Mouse (Mus musculus) lung, adult 2 months (tissue): ENCODE results near the gene Meis2. TPM values are rescaled to one million over a fixed set of nuclear protein-coding genes. Genes with fewer than 3 reads are reported as not detected.

ENCODE experiments used
- DNase-seq: peaks from one replicate; pipeline ENCODE4 v3.0.0; 2022
- H3K4me1 ChIP-seq: fragments of 200-500 bp; 2 replicates; pipeline ENCODE4 v1.6.1; 2011; ENCODE audit warnings: low read length; ENCODE audit not compliant: control insufficient read depth, insufficient read depth
- H3K4me3 ChIP-seq: fragments of 200-500 bp; replicated peaks from 2 replicates; pipeline ENCODE3; 2011; ENCODE audit warnings: low read depth, mild to moderate bottlenecking, control low read depth, low read length; ENCODE audit errors: extremely low read depth
- CTCF ChIP-seq: fragments of 200-500 bp; IDR thresholded peaks from 2 replicates; pipeline ENCODE4 v1.5.1; 2011; ENCODE audit warnings: mild to moderate bottlenecking, low read length, control low read depth; ENCODE audit not compliant: insufficient read depth
- POLR2A ChIP-seq: fragments of 200-500 bp; IDR thresholded peaks from 2 replicates; pipeline ENCODE4 v1.6.1; 2011; ENCODE audit warnings: low read depth, mild to moderate bottlenecking, control low read depth, low read length, borderline replicate concordance; ENCODE audit errors: extremely low read depth
- WGBS: fragments of 180-500 bp; shearing (Covaris S2); methylation state at CpG from one replicate; pipeline ENCODE4 v1.1.7; 2018; 5-methylcytosine and 5-hydroxymethylcytosine counted together
- polyA plus RNA-seq: library from polyadenylated mRNA; depleted of rRNA; stranded (reverse); fragments of >200 nt; gene quantifications from 2 replicates; pipeline ENCODE4 v1.2.3, GENCODE M21; 2012

The Meis2 gene
- polyA plus RNA-seq, 1 experiment, result 22.6 TPM

- WGBS, result 75% methylated on average over 9 of the region's 9 CpGs
- no peak for DNase-seq
Observed at GRCm38 (mm10) chr2:115884184-115884583, 181.5 kb downstream of the Meis2 start.

DNA sequence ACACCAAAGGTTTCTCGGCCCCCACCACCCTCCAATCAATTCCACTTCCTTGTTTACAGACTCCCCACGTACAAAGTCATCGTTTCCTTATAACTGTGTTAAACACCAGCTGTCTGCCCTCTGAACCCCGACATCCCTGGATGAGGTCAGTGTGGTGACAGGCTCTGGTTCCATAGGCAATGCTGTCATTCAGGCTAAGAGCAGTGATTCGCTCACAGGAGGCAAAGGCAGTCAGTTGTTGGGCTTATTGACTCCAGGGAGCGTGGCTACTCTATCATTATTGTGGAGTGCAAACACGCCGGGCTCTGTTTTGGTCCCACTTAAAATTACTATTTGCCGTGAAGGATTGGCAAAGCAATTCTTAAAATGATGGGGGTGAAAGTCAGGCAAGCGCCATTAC lies 182.1 kb downstream of the Meis2 start:
- 67% methylated on average over 10 of the region's 10 CpGs for WGBS
- H3K4me1 ChIP-seq, result peaks cover under 1% of the 10 kb centered on the region; the same call in 1 of the 2 replicates
- H3K4me3 ChIP-seq, result no peak overlapping the region
- no peak for DNase-seq
- TF ChIP-seq CTCF, result no peak
- TF ChIP-seq POLR2A, result no peak

More at GRCm38 (mm10) chr2:115884184-115884583, 181.5 kb downstream of the Meis2 start:
- H3K4me1 ChIP-seq, result peaks cover 3% of the 10 kb centered on the region
- H3K4me3 ChIP-seq, result no peak overlapping the region
- no peak for TF ChIP-seq CTCF
- TF ChIP-seq POLR2A, result no peak

DNA sequence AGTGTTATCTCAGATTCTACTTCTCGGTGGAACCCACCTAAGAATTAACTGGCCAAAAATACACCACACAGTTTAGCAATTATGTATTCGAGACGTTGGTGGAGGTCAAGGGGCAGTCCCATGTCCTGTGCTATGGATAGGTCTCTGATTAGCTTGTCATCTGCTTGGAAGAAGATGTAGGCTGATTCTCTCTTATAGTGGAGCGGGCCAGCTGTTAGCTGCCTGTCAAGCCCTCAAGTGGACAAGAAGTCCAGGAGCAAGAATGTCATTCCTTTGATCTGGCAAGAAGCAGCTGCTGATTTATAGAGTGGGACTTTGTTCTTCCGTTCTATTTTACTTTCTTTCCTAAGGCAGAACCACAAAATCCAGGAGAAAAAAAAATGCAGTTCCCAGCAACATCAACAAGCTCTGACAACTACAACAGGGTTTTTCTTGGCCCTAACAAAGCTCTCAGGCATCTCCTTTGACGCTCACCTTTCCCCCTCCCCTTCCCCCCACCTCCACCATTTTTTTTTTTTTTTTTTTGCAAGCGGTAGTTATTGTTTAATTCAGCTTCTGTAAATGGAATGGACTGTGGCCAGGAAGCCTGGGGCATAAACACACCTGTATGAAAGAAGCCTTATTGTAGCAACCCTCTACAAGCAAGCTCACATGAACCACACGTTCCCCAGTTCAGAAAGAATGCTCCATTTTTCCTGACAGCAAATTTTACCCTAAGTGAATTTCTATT lies 189.7 kb downstream of the Meis2 start:
- 44% methylated on average over 8 of the region's 8 CpGs for WGBS
- Histone ChIP-seq H3K4me3 (no peak overlapping the region), H3K4me1 (no peaks in the 10 kb centered on the region; the same call in 1 of the 2 replicates)
- no peak for DNase-seq
- no peak for TF ChIP-seq POLR2A

DNA sequence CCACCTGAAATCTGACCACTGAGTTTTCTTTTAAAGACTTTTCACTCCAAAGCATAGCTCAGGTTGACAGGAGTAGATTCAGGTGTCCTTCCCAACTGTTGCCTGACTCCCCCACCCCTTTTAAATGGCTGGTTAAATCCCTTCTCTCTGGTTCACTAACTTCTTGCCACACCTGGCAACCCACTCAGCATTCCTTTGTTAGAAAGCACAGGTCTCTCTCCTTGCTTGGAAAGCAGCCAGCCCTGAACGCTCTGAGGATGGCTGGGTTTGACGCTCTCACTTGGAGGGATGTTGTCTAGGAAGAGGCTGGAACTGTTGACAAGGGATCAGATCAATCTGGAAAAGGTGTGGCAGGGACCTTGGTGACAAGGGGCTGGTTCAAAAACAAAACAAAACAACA lies 192.8 kb downstream of the Meis2 start:
- DNase-seq, result no peak
- no peak for TF ChIP-seq CTCF
- no peak for TF ChIP-seq POLR2A
- Histone ChIP-seq H3K4me1 (no peaks in the 10 kb centered on the region; the same call in 1 of the 2 replicates), H3K4me3 (no peak overlapping the region)
- 32% methylated on average over 2 of the region's 2 CpGs for WGBS

DNA sequence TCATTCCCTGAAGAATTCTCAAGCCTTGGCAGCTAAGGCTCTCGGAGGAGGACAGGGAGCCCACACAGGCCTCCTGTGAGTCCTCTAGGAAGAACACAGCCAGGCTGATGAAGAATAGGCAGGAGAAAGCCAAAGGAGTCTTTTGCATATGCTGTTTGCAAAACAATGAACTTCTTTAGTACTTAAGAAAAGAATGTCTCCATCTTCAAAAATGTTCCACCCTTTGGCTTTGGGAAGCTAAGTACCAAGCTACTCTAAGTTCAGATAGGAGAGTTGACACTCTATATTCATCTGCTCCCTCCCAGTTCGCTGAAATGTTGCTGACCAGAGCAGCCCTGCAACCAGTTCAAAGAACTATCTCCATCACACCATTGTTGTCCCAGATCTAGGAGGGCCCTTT lies 195.7 kb downstream of the Meis2 start:
- TF ChIP-seq POLR2A (no peak), CTCF (no peak)
- 75% methylated on average over 2 of the region's 2 CpGs for WGBS
- no peak for DNase-seq
- Histone ChIP-seq H3K4me1 (no peaks in the 10 kb centered on the region), H3K4me3 (no peak overlapping the region)

GRCm38 (mm10) chr2:115860600-115861347 lies 204.9 kb downstream of the Meis2 start:
- peak; percentile 22 for DNase-seq
- Histone ChIP-seq H3K4me3 (peak overlapping the region; percentile 70), H3K4me1 (no peaks in the 10 kb centered on the region; the same call in 1 of the 2 replicates)
- TF ChIP-seq CTCF (no peak), POLR2A (no peak)
- 21% methylated on average over 25 of the region's 25 CpGs for WGBS

DNA sequence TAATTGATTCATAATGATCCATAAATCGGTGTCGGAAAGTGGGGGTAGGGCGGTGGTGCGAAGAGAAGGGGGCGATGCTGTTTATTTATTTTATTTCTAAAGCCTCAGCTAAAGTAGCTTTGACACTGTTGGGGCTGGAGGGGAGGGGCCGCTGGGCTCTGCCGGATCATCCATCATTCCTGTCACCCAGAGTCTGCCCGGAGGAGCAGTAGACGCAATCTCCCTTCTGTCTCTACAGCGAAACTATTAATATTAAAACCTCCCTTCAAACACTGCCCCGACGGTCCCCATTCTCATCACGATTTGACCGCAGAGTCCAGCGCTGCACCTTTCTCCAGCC lies 205.5 kb downstream of the Meis2 start:
- 19% methylated on average over 15 of the region's 15 CpGs for WGBS
- H3K4me3 ChIP-seq, result no peak overlapping the region
- no peak for TF ChIP-seq POLR2A
- TF ChIP-seq CTCF, result no peak
- DNase-seq, result no peak
- H3K4me1 ChIP-seq, result peaks cover 2% of the 10 kb centered on the region; the same call in 1 of the 2 replicates

GRCm38 (mm10) chr2:115859371-115860140 lies 206.1 kb downstream of the Meis2 start:
- H3K4me1 ChIP-seq, result peaks cover 2% of the 10 kb centered on the region; the same call in 1 of the 2 replicates
- H3K4me3 ChIP-seq, result no peak overlapping the region
- TF ChIP-seq CTCF, result no peak
- no peak for DNase-seq
- WGBS, result 24% methylated on average over 27 of the region's 27 CpGs

DNA sequence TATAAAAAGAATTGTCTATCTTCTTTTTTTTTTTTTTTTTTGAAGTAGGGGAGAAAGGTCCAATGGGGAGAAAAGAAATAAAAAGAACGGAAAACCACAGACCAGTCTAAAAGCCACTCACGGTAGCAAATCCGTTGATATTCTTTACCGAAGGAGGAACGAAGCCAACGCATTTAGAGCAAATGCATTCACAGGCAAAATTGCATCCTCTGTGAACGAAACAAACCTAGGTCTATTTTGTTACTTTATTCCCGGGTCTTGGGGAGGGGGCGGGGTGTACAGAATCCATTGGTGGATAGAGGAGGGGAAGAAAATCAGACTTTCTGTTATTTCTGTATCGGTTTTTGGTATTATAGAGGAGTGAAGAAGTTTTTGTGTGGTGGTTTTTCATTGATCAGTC lies 206.7 kb downstream of the Meis2 start:
- no peak for DNase-seq
- no peak for TF ChIP-seq CTCF
- TF ChIP-seq POLR2A, result no peak
- Histone ChIP-seq H3K4me3 (no peak overlapping the region), H3K4me1 (peaks cover 2% of the 10 kb centered on the region; the same call in 1 of the 2 replicates)
- WGBS, result 41% methylated on average over 10 of the region's 10 CpGs
